Mouse (Mus musculus) retina, postnatal 1 day (tissue): ENCODE measurements around the gene 9930021J03Rik.

Source experiments
- DNase-seq: peaks from one replicate; pipeline ENCODE4 v3.0.0-alpha.2; 2012

9930021J03Rik gene

GRCm38 (mm10) chr19:29805101-29805916, 480 bp downstream of the 9930021J03Rik start:
- DNase-seq = peak; percentile 73

- no peak for DNase-seq
These were observed 1.8 kb downstream of the 9930021J03Rik start for GRCm38 (mm10) chr19:29803946-29804345.

GRCm38 (mm10) chr19:29797371-29797770, 8.4 kb downstream of the 9930021J03Rik start:
- DNase-seq = no peak

- no peak for DNase-seq
These were observed 17.8 kb downstream of the 9930021J03Rik start for GRCm38 (mm10) chr19:29787997-29788396.

- no peak for DNase-seq
These were observed 22.9 kb downstream of the 9930021J03Rik start for GRCm38 (mm10) chr19:29782914-29783313.

- no peak for DNase-seq
These were observed 51.9 kb downstream of the 9930021J03Rik start for GRCm38 (mm10) chr19:29753939-29754338.

GRCm38 (mm10) chr19:29750994-29751393, 54.8 kb downstream of the 9930021J03Rik start:
- DNase-seq = no peak

- DNase-seq = no peak
These were observed 62.3 kb downstream of the 9930021J03Rik start for GRCm38 (mm10) chr19:29743531-29743930.

- no peak for DNase-seq
These were observed 65.1 kb downstream of the 9930021J03Rik start for GRCm38 (mm10) chr19:29740661-29741060.

- DNase-seq = peak; percentile 12
These were observed 66.2 kb downstream of the 9930021J03Rik start for GRCm38 (mm10) chr19:29739608-29740007.

- no peak for DNase-seq
These were observed 70.4 kb downstream of the 9930021J03Rik start for GRCm38 (mm10) chr19:29735421-29735820.

- DNase-seq = no peak
These were observed 87.3 kb downstream of the 9930021J03Rik start for GRCm38 (mm10) chr19:29718476-29718875.

GRCm38 (mm10) chr19:29717854-29718253, 87.9 kb downstream of the 9930021J03Rik start:
- DNase-seq = no peak

- DNase-seq = no peak
These were observed 92.3 kb downstream of the 9930021J03Rik start for GRCm38 (mm10) chr19:29713451-29713850.

GRCm38 (mm10) chr19:29709461-29709860, 96.3 kb downstream of the 9930021J03Rik start:
- DNase-seq = no peak

GRCm38 (mm10) chr19:29708461-29708860, 97.3 kb downstream of the 9930021J03Rik start:
- DNase-seq = no peak

- no peak for DNase-seq
These were observed 97.8 kb downstream of the 9930021J03Rik start for GRCm38 (mm10) chr19:29708003-29708402.

- DNase-seq = no peak
These were observed 98.4 kb downstream of the 9930021J03Rik start for GRCm38 (mm10) chr19:29707314-29707898.

- DNase-seq = no peak
These were observed 101.4 kb downstream of the 9930021J03Rik start for GRCm38 (mm10) chr19:29704436-29704835.

- DNase-seq = no peak
These were observed 104.1 kb downstream of the 9930021J03Rik start for GRCm38 (mm10) chr19:29701707-29702106.

- no peak for DNase-seq
These were observed 108.4 kb downstream of the 9930021J03Rik start, which contains the start of gene Mlana for GRCm38 (mm10) chr19:29697245-29697874. Gene Mlana, plus strand, starts transcription at chr19:29697824.

- DNase-seq = no peak
These were observed 108.9 kb downstream of the 9930021J03Rik start for GRCm38 (mm10) chr19:29696840-29697239.

GRCm38 (mm10) chr19:29696309-29696708, 109.5 kb downstream of the 9930021J03Rik start:
- DNase-seq = no peak

- DNase-seq = no peak
These were observed 110.7 kb downstream of the 9930021J03Rik start for GRCm38 (mm10) chr19:29695071-29695470.
